Mouse (Mus musculus): ENCODE data around the gene Ppil4. TPM values are rescaled to one million over a fixed set of nuclear protein-coding genes. Genes with fewer than 3 reads are reported as not detected.

Gene Ppil4
- total RNA-seq, 2 experiments from 2014 or later = 32.9 to 33.7 TPM

- DNase-seq (ENCODE audit: low spot score in 2 of 2) = no peak
- intact Hi-C loops (cut with DNase I) = no loop called here
Measured at GRCm38 (mm10) chr10:7847166-7847605, 54.5 kb downstream of the Ppil4 start.

- DNase-seq (ENCODE audit: low spot score in 2 of 2) = no peak
Measured at GRCm38 (mm10) chr10:7851891-7852290, 59.2 kb downstream of the Ppil4 start.

DNA sequence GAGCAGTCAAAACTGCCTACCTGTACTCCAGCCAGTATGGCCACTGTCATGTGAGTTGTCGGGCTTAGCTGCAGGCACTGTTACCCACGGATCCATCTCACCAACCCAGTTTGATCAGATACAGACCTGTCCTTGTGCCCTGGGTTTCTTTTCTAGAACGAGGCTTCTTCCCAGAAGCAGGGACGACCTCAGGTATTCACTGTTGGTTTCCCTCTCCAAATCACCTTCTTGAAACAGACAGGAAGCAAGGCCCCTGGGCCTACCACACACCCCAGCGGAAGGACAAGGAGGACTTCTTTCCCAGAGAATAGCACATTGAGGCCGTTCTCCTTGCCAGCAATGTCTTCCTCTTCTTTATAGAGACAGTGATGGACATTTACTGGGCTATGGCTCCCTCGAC, 67.8 kb downstream of the Ppil4 start:
- intact Hi-C loops (cut with DNase I) = no loop called here
- DNase-seq (ENCODE audit: low spot score in 2 of 2) = no peak

More at GRCm38 (mm10) chr10:7851891-7852290, 59.2 kb downstream of the Ppil4 start:
- intact Hi-C loops (cut with DNase I) = no loop called here

- DNase-seq (ENCODE audit: low spot score in 2 of 2) = no peak
- intact Hi-C loops (cut with DNase I) = no loop called here
Measured at GRCm38 (mm10) chr10:7861259-7861936, 68.7 kb downstream of the Ppil4 start.

- no peak for DNase-seq (ENCODE audit: low spot score in 2 of 2)
- intact Hi-C loops (cut with DNase I) = no loop called here
Measured at GRCm38 (mm10) chr10:7861937-7862657, 69.4 kb downstream of the Ppil4 start.

DNA sequence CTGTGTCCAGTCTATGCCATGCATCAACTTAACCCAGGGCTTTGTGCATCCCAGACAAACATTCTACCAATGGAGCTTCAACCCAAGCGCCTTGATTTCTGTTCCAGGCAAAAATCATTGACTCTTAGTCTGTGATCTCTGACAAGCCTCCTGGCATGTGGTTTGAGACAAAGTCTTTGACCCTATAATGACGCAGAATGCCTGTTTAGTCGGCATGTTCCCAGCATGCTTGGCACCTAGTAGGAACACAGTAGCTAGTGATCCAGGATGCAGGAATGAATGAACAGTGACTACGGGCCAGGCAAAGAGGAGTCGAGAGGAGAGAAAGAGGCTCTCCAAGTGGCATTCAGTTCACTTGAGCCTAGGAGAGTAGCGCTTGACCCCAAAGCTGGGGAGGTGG, 70.7 kb downstream of the Ppil4 start:
- intact Hi-C loops (cut with DNase I) = no loop called here
- DNase-seq (ENCODE audit: low spot score in 2 of 2) = no peak

- DNase-seq (ENCODE audit: low spot score in 2 of 2) = no peak
- intact Hi-C loops (cut with DNase I) = no loop called here
Measured at GRCm38 (mm10) chr10:7864184-7864583, 71.5 kb downstream of the Ppil4 start.

- intact Hi-C loops (cut with DNase I) = no loop called here
- no peak for DNase-seq (ENCODE audit: low spot score in 2 of 2)
Measured at GRCm38 (mm10) chr10:7864806-7865205, 72.1 kb downstream of the Ppil4 start.

DNA sequence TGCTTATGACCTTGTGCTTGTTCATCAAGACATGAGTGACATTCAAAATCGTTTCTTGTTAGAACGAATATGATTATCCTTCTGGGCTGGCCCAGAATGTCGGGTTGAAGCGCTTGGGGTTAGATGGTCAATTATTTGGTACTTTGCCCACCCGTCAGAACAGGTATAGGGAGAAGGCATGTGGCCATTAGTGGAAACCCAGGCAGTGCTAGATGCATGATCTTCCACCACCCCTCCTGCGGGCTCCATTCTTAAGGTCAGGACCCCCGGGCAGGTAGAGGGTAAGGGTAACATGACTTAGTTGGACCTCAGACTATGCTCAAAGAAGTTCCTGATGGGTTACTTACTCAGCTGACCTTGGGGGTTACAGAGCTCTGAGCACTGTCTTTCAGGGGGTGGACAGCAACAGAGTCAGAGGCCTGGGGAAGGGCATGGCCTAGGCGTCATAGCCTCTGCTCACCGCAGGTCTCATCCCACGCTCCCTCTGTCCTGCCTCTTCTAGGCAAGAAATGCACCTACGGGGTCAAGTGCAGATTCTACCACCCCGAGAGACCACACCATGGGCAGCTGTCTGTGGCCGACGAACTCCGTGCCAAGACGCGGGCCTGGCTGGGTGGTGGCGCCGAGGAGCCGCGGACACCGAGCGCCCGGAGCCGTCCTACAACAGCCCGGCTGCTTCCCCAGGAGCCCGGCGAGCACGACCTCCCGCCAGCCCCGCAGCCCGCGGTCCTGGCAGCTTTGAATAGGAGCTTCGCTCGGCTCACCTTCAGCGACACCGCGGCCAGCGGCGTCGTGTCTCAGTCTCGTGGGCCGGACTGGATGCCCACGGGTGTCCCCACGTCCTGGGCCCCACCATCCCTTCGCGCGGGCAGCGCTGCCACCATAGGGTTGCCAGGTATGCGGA, 74.3 kb downstream of the Ppil4 start:
- DNase-seq (ENCODE audit: low spot score in 2 of 2) = peak in 1 of 2 experiments; percentile 8
- intact Hi-C loops (cut with DNase I) = no loop called here

GRCm38 (mm10) chr10:7867666-7868030, 75.0 kb downstream of the Ppil4 start:
- no peak for DNase-seq (ENCODE audit: low spot score in 2 of 2)
- intact Hi-C loops (cut with DNase I) = no loop called here

GRCm38 (mm10) chr10:7869746-7870145, 77.1 kb downstream of the Ppil4 start:
- intact Hi-C loops (cut with DNase I) = no loop called here
- DNase-seq (ENCODE audit: low spot score in 2 of 2) = no peak

- intact Hi-C loops (cut with DNase I) = no loop called here
- peak; percentile 42 to 81 for DNase-seq (ENCODE audit: low spot score in 2 of 2)
Measured at GRCm38 (mm10) chr10:7870571-7871315, 78.1 kb downstream of the Ppil4 start.

DNA sequence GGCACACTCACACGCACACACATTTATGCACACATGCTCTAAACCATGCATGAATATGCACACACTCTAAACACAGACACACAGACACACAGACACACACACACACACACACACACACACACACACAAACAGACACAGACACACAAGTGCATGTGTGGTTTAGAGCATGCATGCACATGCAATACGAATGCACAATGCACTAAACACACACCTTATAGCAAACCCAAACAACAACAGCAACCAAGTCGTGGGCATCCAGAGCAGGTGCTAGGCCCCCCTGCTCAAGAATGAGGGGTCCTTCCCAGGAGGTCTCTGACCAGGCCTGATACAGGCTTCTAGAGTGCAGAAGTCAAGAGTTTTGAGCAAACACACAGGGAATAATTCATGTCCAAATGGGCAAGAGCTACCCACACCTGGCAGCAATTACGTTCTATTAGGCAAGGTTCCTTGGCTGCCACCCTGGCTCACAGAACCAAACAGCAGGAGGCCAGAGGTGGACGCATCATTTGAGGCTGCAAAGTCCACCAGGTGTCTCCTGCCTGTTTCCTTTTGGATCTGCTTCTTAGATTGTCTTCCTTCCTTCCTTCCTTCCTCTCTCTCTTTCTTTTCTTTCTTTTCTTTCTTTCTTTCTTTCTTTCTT, 78.8 kb downstream of the Ppil4 start:
- DNase-seq (ENCODE audit: low spot score in 2 of 2) = peak in 1 of 2 experiments; percentile 0
- intact Hi-C loops (cut with DNase I) = no loop called here

Small RNA genes within 50 kb of the gene (microRNA-seq; reads per million reads assigned to microRNA genes)
- 0.25 to 0.34 reads per million in 2 experiments for gene Mir5104

Other genes with a start within 250 kb of the Ppil4 start
- gene Lrp11, start 203.1 kb upstream of the Ppil4 start, total RNA-seq (2021) = 100 to 1,000 TPM; 144 to 148 TPM
- 1 to 10 TPM; 4.1 to 4.2 TPM for gene Nup43, start 125.4 kb upstream of the Ppil4 start, total RNA-seq (2021)
- gene Pcmt1, start 111.8 kb upstream of the Ppil4 start, total RNA-seq (2021) = 100 to 1,000 TPM; 174 to 185 TPM
- gene Lats1, start 111.7 kb upstream of the Ppil4 start, total RNA-seq (2021) = 10 to 100 TPM; 33.7 to 33.9 TPM
- gene Katna1, start 66.9 kb upstream of the Ppil4 start, total RNA-seq (2021) = 10 to 100 TPM; 15.6 to 16.3 TPM
- 10 to 100 TPM; 15.8 to 19.0 TPM for gene Ginm1, start 67 bp upstream of the Ppil4 start, total RNA-seq (2021)
- under 1 TPM; 0.11 to 0.14 TPM for gene Zc3h12d, start 39.6 kb downstream of the Ppil4 start, total RNA-seq (2021)
- gene Tab2, start 163.3 kb downstream of the Ppil4 start, total RNA-seq (2021) = 10 to 100 TPM; 53.1 to 54.6 TPM